Mouse (Mus musculus): ENCODE measurements at regions not wholly inside any gene's neighbourhood (a gene's known extent, or its start where the extent isn't known, plus 50 kb on each side); places are given as distances from the start of the nearest gene placed in this dataset.

DNA sequence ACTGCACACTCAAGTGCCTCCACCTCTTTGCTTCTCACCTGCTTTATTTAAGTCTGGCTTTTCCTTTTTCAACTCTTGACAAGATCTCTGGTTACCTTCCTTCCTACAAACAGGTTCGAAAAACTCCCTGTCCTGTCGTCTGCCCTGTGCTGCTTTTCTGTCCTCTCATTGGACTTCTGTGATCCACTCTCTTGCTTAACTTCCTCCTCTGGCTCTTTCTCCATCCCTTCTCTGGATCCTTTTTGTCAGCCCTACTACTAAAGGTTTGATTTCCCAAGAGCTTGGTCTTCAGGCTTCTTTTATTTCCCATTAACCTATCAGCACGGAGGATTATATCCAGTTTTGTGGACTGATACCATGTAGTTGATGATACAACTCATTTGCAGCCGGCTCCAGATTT lies 149.8 kb downstream of the Satb1 start:
- no peak for DNase-seq (ENCODE audit: low spot score in 2 of 2)

DNA sequence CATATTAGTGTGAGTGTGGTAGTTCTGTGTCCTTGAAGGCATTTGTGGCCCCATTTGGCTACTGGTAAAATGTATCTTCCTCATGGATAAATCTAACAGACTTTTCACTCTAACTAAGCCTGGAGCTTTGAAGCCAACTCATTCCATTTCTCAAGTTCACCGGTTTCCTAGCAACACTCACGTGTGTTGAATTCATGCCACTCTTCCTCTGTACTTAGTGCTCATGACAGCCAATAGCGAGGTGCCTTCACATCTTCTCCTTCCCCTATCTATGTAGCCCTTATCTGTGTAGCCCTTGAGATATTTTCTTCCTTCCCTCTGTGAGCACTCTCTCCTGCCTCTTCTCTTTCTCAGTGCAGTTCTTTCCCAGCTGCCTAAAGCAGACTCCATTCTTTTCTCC lies 150.7 kb downstream of the Satb1 start:
- DNase-seq (ENCODE audit: low spot score in 2 of 2): no peak

DNA sequence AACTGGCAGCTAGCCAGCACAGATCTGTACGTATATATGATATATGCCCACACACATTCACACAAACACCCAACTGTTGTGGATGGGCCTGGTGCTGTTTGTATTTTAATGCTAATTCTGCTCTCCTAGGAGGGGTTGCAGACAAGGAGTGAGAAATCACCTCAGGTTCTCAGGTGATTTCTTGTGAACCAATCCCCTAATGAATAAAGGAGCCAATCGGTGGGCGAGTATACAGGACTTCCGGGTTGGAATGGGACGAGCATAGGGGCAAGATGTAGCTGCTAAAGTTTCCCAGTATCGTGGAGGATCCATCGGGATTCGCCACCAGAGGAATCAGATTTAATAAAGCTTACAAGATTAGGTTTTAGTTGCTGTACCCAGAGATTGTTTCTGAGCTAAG lies 155.6 kb downstream of the Satb1 start:
- no peak for DNase-seq (ENCODE audit: low spot score in 2 of 2)

DNA sequence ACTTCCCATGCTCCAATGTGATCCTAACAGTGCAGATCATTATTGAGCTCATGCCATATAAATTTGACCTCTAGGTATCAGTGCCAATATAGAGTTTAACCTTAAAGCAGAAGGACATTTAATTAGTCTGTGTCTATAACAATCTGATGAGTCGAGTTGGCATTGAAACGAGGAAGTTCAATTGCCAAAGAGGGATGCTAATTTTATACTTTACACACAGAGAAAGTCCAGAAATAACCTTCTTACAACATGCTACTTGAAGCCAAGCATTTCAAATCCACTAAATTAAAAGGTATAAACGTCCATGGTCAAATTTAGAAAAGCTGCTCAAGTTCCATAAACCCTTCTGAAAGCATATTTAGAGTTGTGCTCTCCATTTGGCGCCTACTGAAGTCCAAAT lies 174.7 kb downstream of the Satb1 start:
- no peak for DNase-seq (ENCODE audit: low spot score in 2 of 2)

DNA sequence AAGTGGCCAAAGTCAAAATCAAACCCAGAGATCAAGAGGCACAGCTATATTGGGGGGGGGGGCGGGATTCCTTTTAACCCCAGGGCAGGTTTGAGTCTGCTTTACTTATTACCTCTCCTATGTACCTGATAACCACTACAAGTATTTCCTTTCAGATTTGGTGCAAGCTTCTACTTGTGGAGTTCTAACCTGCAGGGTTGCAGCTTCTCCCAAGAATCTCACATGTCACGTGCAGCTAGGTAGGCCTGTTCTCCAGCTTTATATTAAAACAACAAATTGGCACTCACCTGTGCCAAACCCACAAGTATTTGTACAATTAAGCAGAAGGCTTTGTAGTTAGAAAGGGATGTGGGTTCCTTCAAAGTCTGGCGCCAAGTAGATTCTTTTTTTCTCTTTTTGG lies 179.2 kb downstream of the Satb1 start:
- no peak for DNase-seq (ENCODE audit: low spot score in 2 of 2)

DNA sequence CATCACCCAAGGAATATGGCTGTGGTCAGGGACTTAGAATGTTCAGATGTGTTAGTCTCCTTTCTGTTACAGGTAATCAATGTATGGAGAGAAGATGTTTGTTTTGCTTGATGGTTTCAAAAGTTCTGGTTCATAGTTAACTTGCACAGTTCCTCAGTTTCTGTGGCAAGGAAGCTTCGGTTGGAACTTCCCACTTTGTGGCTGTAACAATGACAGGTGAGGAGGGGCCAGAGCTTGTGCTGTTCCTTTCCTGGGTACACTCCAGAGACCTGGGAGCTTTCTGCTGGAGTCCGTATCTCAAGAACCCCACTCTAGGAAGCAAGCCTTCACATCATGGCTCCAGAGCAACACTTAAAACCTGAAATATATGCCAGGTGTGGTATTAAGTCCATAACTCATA lies 181.2 kb downstream of the Satb1 start:
- DNase-seq (ENCODE audit: low spot score in 2 of 2): no peak

DNA sequence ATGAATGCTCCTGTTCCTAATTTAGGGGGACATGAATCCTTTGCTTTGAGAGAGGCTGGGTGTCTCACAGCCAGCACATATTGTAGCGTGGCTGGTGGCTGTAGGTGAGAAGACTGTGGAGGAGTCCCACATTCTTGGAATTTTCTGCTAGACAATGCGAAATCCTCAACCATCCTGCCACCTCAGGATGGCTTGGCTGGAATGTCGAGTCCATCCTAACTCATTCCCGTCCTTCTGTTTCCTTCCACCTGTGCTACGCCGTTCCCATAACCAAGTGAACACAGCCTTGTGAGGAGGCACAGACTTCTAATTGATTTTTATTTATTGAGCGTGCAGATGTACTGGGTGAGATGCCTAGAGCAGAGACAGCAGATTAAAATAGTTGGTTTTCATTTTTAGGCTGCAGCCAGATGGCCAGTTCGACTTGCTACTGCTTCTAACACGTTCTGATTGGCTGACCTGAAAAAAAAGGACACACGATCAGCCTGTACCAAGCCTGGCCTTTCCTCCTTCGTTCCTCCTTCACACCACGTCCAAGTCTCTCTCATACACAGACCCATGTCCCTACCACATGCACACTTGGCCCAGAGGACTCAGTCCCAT lies 183.8 kb downstream of the Satb1 start:
- no peak for DNase-seq (ENCODE audit: low spot score in 2 of 2)

DNA sequence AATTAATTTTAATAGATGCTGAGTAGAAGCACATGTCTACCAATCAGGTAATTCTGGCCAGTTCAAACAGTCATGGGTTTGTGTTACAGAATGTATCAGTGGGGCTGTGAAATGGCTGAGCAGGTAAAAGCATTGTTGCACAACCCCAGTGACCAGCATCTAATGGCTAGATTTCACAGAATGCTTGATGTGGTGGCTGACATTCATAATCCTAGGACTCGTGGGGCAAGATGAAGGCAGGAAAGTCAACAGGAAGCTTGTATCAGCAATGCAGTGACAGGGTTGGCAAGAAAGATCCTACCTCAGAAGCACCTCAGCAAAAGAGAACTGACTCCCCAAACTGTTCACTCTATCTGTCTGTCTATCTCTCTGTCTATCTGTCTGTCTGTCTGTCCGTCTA lies 186.7 kb downstream of the Satb1 start:
- no peak for DNase-seq (ENCODE audit: low spot score in 2 of 2)

DNA sequence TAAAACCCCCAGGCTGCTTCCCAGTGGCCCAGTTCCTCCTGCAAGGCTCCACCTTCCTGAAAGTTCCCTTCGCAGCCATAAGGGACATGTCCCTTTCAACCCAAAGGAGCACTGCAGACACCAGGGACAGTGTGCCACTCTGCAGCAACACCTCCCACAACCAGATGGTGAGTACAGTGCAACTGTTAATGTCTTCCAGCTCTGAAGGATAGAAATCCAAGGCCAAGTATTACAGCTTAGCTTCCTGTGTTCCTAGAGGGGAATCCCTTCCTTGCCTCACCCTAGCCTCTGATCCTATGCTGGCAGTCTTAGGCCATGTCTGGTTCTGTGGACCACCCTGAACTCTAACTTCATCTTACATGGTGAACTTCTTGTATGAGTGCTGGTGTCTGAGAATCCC lies 187.2 kb downstream of the Satb1 start:
- no peak for DNase-seq (ENCODE audit: low spot score in 2 of 2)

DNA sequence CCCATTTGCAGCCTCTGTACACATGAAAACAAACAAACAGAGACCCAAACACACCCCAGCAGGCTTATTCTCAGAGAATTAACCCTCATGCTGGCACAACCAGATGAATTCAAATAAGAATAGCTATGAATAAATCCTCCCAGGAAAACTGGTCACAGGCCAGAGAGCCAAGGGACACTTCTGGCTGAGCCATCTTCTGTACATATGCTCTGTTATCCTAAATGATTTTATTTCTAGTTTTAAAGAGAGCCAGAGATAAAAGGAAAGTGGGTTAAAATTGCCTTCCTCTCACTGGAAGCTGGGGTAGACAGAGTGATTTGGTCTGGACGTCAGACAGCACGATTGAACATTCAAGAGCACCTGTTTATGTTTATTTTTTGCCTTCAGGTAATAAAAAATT lies 190.4 kb downstream of the Satb1 start:
- DNase-seq (ENCODE audit: low spot score in 2 of 2): no peak

DNA sequence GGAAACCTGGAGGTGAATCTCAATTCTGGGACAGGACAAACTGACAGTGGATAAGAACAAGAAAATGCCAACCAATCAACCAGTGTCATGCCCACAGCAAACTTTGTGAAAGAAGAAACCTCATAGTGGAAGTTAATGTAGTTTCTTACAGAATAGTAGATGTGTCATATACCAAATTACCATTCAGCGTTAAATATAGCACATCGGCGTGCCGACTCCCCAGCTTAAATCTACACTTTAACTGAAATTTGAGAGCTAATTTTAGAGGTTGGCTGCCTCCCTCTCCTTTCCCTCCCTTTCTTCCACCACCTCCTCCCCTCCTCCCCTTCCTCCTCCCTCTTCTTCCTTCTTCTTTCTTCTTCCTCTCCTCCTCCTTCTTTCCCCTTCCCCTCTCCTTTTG lies 197.2 kb downstream of the Satb1 start:
- no peak for DNase-seq (ENCODE audit: low spot score in 2 of 2)

DNA sequence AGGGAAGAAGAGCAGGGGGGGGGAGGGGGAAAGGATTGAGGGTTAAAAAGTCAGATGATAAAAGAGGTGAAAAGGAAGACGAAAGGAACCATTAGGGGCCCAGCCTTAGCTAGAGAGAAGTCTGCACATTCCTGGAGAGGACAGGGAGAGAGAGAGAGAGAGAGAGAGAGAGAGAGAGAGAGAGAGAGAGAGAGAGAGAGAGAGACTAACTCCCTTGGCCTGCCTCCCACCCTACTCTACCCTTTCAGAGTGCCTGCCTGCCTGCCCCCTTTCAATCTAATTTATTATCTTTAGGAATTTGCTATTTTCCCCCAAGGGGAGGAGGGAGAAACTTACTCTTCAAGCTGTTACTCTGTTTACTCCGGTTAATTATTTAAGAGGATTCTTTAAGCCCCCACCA lies 201.5 kb downstream of the Satb1 start:
- no peak for DNase-seq (ENCODE audit: low spot score in 2 of 2)

DNA sequence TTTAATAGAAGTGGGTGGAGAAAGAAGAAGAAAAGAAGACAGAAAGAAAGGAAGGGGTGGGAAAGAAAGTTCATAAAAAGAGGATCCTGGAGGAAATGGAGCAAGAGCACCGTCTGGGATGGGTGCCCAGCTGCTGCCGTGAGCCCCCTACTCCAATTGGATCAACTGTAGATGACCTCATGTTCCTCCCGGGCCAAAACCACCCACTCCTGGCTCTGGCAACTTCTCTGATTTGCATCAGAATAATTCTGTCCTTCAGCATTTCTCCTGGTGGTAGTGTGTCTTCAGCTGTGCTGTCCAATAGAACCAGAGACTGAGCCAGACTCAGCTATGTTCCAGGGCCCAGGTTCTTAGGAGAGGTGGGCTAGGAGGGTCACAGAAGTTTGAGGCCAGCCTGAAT lies 212.6 kb downstream of the Satb1 start:
- DNase-seq (ENCODE audit: low spot score in 2 of 2): no peak

DNA sequence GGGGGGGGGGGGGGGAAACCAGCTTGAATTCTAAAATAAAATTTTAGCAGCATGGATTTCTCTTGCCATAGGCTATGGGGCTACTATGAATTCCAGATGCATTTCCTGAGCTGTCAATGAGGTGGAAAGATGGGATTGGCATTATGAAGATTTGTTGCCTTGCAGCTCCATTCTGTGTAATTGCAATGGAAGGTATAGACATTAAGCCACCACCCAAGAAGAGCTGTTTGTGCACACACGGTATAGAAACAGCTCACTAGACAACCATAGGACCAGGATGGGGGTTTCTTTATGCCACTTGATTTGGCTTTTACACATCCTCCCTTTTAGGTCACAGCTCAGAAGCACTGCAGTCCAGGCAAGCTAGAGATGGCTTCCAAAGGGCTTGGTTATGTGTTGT lies 247.8 kb downstream of the Satb1 start:
- DNase-seq (ENCODE audit: low spot score in 2 of 2): no peak

DNA sequence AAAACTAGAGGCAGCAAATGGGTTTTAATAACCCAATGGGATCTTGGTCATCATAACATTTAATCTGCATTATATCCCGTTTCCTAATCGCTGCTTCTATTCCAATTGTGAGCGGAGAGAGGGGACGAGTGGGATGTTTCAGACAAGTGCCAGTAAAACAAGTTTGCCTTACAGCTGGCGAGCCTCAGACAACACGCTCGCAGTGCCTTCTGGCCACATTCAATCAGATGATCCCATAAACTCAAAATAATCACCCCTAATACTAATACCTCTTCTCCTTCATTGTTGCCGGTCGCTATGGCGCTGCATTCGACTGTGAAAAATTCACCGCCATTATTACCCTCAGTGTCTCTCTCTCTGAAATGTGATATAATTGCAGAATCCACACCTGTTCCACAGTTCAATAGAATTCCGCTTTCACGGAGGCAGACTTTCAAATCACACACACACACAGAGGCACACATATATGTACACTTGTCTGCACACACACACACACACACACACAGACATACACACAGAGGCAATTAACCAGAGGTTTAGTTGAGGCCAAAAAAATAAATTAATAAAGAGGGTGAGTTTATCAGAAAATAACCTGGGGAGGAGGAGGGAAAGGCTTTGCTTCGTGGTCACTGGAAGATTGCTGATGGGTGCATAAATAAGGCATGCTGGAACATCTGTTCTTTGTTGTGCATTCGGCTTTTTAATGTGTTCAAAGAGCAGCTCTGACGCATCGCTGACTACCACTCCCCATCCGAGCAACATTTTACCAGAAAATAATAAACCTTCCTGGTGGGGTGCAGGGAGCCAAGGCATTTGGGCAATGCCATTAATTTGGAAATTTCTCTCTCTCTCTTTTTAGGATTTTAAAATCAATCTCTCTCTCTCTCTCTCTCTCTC lies 248.9 kb downstream of the Satb1 start:
- DNase-seq (ENCODE audit: low spot score in 2 of 2): no peak

DNA sequence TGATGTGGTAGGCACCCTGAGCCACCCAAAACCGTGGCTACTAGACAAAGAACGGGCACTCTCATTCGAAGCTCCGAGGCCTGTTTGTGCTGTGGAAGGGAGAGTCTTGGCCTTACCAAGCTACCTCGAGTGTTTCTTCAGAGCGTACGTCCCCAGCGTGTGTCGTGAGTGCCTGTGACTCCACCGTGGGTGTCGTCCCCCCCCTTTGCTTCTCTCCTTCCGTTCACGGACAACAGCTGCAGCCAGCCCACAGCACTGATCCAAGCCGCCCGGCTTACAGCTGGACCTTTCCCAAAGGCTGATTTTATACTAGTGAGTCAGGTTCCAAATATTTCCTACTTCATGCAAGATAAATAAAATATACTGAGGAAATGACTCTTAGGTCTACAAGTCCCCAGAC lies 249.8 kb downstream of the Satb1 start:
- DNase-seq (ENCODE audit: low spot score in 2 of 2): no peak

DNA sequence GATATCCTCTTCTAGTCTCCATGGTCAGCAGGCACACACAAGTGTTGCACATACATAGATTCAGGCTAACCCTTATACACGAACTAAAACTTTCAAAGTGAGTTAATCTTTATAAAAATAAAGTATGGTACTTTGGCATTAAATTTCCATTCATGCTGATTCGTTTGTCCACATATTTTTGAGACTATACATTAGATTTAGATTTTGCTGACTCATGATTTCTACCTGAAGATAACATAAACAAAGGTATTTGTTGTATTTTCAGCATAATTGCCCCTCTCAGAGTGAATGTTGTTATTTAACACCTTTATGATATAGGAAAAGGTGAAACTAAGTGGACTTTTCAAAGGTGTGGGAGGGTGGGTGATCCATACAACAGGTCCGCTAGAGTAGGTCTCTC lies 277.2 kb downstream of the Satb1 start:
- DNase-seq (ENCODE audit: low spot score in 2 of 2): no peak

DNA sequence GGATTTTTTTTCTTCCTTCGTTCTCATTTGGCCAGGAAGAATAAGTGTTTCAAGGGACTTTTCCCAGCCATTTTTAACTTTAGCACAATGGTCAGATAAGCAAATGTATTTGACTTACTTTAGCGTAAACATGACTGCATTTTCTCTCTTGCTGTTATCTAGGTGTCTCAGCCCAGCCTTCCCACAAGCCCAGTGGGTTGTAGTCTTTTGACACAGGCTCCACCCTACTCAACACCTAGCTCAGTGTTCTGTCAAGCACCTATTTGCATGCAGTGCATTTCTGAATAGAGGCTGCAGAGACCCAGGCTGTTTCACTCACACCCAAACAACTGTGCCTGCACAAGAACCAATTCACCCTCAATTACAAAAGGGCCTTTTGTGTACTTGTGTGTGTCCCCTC lies 278.6 kb downstream of the Satb1 start:
- no peak for DNase-seq (ENCODE audit: low spot score in 2 of 2)

DNA sequence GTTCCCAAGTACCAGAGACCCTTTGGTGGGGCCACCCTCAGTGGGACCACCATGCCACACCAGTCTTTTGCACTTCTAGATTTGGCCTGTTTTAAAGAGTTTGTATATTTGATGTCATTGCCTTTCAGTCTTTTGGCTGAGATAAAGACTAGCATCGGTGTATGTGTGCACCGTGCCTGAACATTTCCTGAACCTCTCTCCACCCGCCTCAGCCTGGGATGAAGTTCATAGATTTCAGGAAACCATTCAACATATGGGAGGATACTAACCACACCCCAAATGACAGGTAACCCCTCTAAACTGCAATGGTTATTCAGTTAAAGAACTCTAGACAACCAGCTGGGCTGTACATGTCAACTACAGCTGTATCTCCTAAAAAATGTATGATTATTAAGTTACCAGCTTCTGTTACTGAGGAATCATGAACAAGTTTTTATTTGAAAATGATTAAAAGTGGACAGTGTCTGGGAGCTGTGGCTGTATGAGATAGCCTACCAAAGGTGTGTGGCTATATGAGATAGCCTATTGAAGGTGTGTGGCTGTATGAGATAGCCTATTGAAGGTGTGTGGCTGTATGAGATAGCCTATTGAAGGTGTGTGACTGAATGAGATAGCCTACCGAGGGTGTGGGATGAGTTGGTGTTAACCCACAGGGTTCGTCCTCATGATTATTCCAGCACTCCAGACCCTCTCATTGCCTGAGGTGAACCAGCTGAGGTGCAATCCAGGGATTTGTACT lies 280.6 kb downstream of the Satb1 start:
- no peak for DNase-seq (ENCODE audit: low spot score in 2 of 2)

DNA sequence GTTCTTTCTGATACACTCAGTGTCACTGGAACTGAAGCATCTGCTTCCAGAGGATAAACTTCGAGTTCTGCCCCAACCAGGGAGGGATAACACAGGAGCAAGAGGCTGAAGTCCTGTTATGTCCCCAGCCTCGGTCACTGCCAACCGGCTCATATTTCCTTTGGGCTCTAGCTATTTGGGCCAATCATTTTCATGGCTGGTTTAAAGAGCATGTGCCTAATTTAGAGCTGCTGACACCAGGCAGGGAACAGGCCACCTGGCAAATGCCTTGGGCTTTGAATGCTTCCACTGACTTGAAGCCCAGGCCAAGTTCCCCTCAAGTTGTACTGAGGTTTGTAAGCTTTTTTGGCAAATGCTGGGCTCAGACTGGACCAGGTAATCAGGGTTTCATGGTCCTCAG lies 286.1 kb downstream of the Satb1 start:
- no peak for DNase-seq (ENCODE audit: low spot score in 2 of 2)

DNA sequence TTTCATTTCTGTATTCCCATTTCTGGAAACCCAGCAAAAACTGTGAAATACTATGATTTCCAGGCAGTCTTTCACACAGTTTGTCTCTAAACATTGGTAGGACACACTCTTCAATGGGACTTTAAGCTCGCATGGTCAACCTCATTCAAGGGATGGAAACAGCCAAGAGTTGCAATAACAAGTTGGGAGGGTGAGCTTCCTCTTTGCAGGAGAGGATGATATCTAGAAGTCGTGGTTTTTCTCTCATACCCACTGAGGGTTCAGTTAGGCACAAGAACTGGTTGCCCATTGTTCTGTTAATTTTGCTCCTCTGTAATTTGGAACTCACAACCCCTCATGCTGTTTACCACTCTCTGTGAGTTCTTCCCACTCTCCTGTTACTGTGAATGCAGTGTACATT lies 290.5 kb downstream of the Satb1 start:
- no peak for DNase-seq (ENCODE audit: low spot score in 2 of 2)

DNA sequence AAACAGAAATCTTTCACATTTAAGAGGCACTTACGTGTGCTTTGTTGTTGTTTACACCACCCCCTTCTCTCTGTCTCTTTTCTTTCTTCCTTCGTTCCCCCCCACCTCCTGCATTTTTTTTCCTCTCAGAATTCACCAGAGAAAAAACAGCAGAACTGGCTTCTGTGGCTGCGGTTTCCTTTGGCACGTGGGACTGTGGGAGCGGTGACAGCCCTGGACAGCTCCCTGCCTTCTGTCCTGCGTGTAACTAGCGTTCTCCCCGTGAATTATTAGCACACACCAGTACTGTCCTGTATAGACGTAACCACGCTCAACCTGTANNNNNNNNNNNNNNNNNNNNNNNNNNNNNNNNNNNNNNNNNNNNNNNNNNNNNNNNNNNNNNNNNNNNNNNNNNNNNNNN lies 298.4 kb downstream of the Satb1 start:
- no peak for DNase-seq (ENCODE audit: low spot score in 2 of 2)

DNA sequence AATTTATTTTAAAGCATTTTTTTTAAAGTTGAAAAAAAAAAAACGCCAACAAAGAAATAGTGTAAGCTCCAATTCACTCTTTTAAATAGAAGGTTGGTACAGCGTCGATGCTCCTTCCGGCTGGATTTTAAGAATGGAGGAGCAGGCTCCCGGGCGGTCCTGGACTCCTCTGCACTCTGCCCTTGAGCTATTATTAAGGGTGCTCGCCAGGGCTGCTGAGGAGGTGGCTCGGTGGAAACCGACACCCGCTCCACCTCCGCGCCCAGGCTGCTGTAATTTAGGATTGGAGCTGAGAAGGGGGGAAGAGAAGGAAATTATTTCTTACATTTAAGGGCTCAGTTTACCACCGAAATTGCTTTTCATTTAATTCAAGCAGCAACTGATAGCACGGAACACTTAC lies 298.8 kb downstream of the Satb1 start:
- no peak for DNase-seq (ENCODE audit: low spot score in 2 of 2)
